Mouse (Mus musculus): ENCODE measurements around the gene Wars.

Wars gene

GRCm38 (mm10) chr12:108893715-108894431 lies at the start of gene Wars:
Gene Wars (minus strand): TSS chr12:108894174.
- peak; percentile 84 to 95 for DNase-seq (ENCODE audit: low spot score in 2 of 2)

- DNase-seq (ENCODE audit: low spot score in 2 of 2), result no peak
These were observed 48.4 kb upstream of the Wars start for GRCm38 (mm10) chr12:108942203-108942923.

GRCm38 (mm10) chr12:108941282-108941681 lies 47.3 kb upstream of the Wars start:
- DNase-seq (ENCODE audit: low spot score in 2 of 2), result no peak

- DNase-seq (ENCODE audit: low spot score in 2 of 2), result no peak
These were observed 46.3 kb upstream of the Wars start for GRCm38 (mm10) chr12:108940255-108940654.

- no peak for DNase-seq (ENCODE audit: low spot score in 2 of 2)
These were observed 45.3 kb upstream of the Wars start for GRCm38 (mm10) chr12:108939317-108939716.

GRCm38 (mm10) chr12:108938844-108939243 lies 44.9 kb upstream of the Wars start:
- no peak for DNase-seq (ENCODE audit: low spot score in 2 of 2)

- DNase-seq (ENCODE audit: low spot score in 2 of 2), result no peak
These were observed 43.5 kb upstream of the Wars start for GRCm38 (mm10) chr12:108937506-108937905.

GRCm38 (mm10) chr12:108936834-108937233 lies 42.9 kb upstream of the Wars start:
- DNase-seq (ENCODE audit: low spot score in 2 of 2), result no peak

- no peak for DNase-seq (ENCODE audit: low spot score in 2 of 2)
These were observed 40.3 kb upstream of the Wars start for GRCm38 (mm10) chr12:108934231-108934630.

GRCm38 (mm10) chr12:108932113-108932512 lies 38.1 kb upstream of the Wars start:
- no peak for DNase-seq (ENCODE audit: low spot score in 2 of 2)

GRCm38 (mm10) chr12:108931341-108932053 lies 37.5 kb upstream of the Wars start:
- no peak for DNase-seq (ENCODE audit: low spot score in 2 of 2)

GRCm38 (mm10) chr12:108929475-108929874 lies 35.5 kb upstream of the Wars start:
- DNase-seq (ENCODE audit: low spot score in 2 of 2), result no peak

- no peak for DNase-seq (ENCODE audit: low spot score in 2 of 2)
These were observed 34.3 kb upstream of the Wars start for GRCm38 (mm10) chr12:108928249-108928648.

GRCm38 (mm10) chr12:108926606-108927111 lies 32.7 kb upstream of the Wars start:
- DNase-seq (ENCODE audit: low spot score in 2 of 2), result no peak

GRCm38 (mm10) chr12:108918753-108919152 lies 24.8 kb upstream of the Wars start:
- no peak for DNase-seq (ENCODE audit: low spot score in 2 of 2)

GRCm38 (mm10) chr12:108917509-108917908 lies 23.5 kb upstream of the Wars start:
- no peak for DNase-seq (ENCODE audit: low spot score in 2 of 2)

GRCm38 (mm10) chr12:108916447-108917042 lies 22.6 kb upstream of the Wars start:
- DNase-seq (ENCODE audit: low spot score in 2 of 2), result no peak

- DNase-seq (ENCODE audit: low spot score in 2 of 2), result no peak
These were observed 21.9 kb upstream of the Wars start for GRCm38 (mm10) chr12:108915893-108916292.

GRCm38 (mm10) chr12:108914709-108915340 lies 20.9 kb upstream of the Wars start:
- no peak for DNase-seq (ENCODE audit: low spot score in 2 of 2)

GRCm38 (mm10) chr12:108914198-108914597 lies 20.2 kb upstream of the Wars start:
- DNase-seq (ENCODE audit: low spot score in 2 of 2), result no peak

GRCm38 (mm10) chr12:108912442-108912841 lies 18.5 kb upstream of the Wars start:
- DNase-seq (ENCODE audit: low spot score in 2 of 2), result no peak

Data from urinary bladder, adult 18-20 months (tissue).